Mouse (Mus musculus): ENCODE results near the gene Gm8127.
"Not testable (repeated sequence)": the region's sequence is repeated elsewhere in the genome, so short reads cannot be mapped to it uniquely, and the experiment has no call there.

DNA sequence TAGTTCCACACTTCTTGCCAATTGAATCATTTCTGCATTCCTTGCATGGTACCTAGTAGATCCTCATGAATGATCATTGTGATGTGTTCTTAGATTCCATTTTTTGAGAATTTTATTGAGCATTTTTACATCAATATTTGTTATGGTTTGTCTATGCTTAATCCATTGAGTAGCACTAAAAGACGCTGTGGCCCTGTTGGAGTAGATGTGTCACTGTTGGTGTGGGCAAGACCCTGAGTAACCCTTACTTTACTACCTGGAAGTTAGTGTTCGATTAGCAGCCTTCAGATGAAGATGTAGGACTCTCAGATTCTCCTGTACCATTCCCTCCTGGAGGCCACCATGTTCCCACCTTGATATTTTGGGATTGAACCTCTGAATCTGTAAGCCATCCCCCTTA, 35.0 kb upstream of the Gm8127 start:
- not testable (repeated sequence) for TF ChIP-seq CTCF (conservative IDR thresholded peaks at IDR 0.05; ENCODE audit: insufficient read depth, insufficient read length, low read depth, low read length); POLR2A (IDR thresholded peaks at IDR 0.05; ENCODE audit: low read depth, low read length)
